ENCODE assay signal across 11 mouse cellular contexts in genomic region chr6:129228935-129229773, GRCm38 (mm10). TPM values are rescaled to one million over a fixed set of nuclear protein-coding genes. Genes with fewer than 3 reads are reported as not detected.
DNase-seq lines count a peak whose midpoint lies in the region; ATAC-seq and TF ChIP-seq lines count a peak whose summit lies in the region.
"Had no signal": no experiment of that assay in that cellular context is flagged by ENCODE, and none has a peak within 500 bp of the region (broad histone marks: within the 10 kb centered on the region; RNA-seq: fewer than 3 reads in every experiment).

No protein-coding gene starts in this region.

- H3K36me3 ChIP-seq in heart, embryonic 16.5 days (ENCODE audit: control insufficient read depth, insufficient read depth): no peaks in the 10 kb centered on the region
- H3K36me3 ChIP-seq in midbrain, postnatal 0 days (ENCODE audit: insufficient read depth, low read length): no peaks in the 10 kb centered on the region
- no peaks in the 10 kb centered on the region for H3K36me3 ChIP-seq in midbrain, embryonic 14.5 days (ENCODE audit: control insufficient read depth, insufficient read depth, low read length)
- no peaks in the 10 kb centered on the region for H3K36me3 ChIP-seq in embryonic facial prominence, embryonic 14.5 days (ENCODE audit: control insufficient read depth, insufficient read depth, low read length)
- no peaks in the 10 kb centered on the region for H3K36me3 ChIP-seq in forebrain, embryonic 16.5 days (ENCODE audit: control insufficient read depth, insufficient read depth)

- peak overlapping the region; percentile 81 for H3K27ac ChIP-seq in heart, embryonic 16.5 days (ENCODE audit: low read length)
- H3K27ac ChIP-seq in midbrain, postnatal 0 days (ENCODE audit: low read depth, low read length): 0 out of 2 replicates have a peak overlapping the region, but pooled peaks have one; percentile 32
- H3K27ac ChIP-seq in midbrain, embryonic 14.5 days (replicated peaks; ENCODE audit: low read depth, low read length): no peak overlapping the region
- H3K27ac ChIP-seq in embryonic facial prominence, embryonic 14.5 days (replicated peaks; ENCODE audit: low read depth, low read length): peak overlapping the region; percentile 94
- no peak overlapping the region for H3K27ac ChIP-seq in forebrain, embryonic 16.5 days (ENCODE audit: low read length)

- no peak for ATAC-seq in heart, embryonic 16.5 days (replicated peaks; ENCODE audit: extremely low read depth, insufficient read depth, low FRiP score)
- no peak for ATAC-seq in midbrain, postnatal 0 days (ENCODE audit: low FRiP score)
- no peak for ATAC-seq in midbrain, embryonic 14.5 days (ENCODE audit: low FRiP score, low TSS enrichment)
- ATAC-seq in embryonic facial prominence, embryonic 14.5 days (ENCODE audit: low read depth): peak; percentile 45; the same call in 1 of the 2 replicates
- ATAC-seq in forebrain, embryonic 16.5 days: no peak

- no peaks in the 10 kb centered on the region for H3K9me3 ChIP-seq in heart, embryonic 16.5 days (replicated peaks; ENCODE audit: control insufficient read depth, low read length)
- no peaks in the 10 kb centered on the region for H3K9me3 ChIP-seq in midbrain, postnatal 0 days (ENCODE audit: low read length)
- H3K9me3 ChIP-seq in midbrain, embryonic 14.5 days (ENCODE audit: control insufficient read depth, low read length): no peaks in the 10 kb centered on the region
- no peaks in the 10 kb centered on the region for H3K9me3 ChIP-seq in embryonic facial prominence, embryonic 14.5 days (ENCODE audit: control insufficient read depth, low read length)
- no peaks in the 10 kb centered on the region for H3K9me3 ChIP-seq in forebrain, embryonic 16.5 days (ENCODE audit: control insufficient read depth, low read length)

- H3K4me2 ChIP-seq in heart, embryonic 16.5 days (ENCODE audit: low read depth, low read length): no peak overlapping the region
- no peak overlapping the region for H3K4me2 ChIP-seq in midbrain, postnatal 0 days (ENCODE audit: low read depth, low read length, poor library complexity, severe bottlenecking)
- H3K4me2 ChIP-seq in midbrain, embryonic 14.5 days (ENCODE audit: low read length): no peak overlapping the region
- no peak overlapping the region for H3K4me2 ChIP-seq in embryonic facial prominence, embryonic 14.5 days (ENCODE audit: low read depth, low read length)
- H3K4me2 ChIP-seq in forebrain, embryonic 16.5 days (ENCODE audit: low read length): no peak overlapping the region

- no peak for DNase-seq in heart, adult 8-10 months (ENCODE audit: low spot score)
- no peak for DNase-seq in midbrain, postnatal 0 days (ENCODE audit: low spot score)
- no peak for DNase-seq in midbrain, embryonic 14.5 days
- peak; percentile 51 for DNase-seq in embryonic facial prominence, embryonic 14.5 days (ENCODE audit: low spot score)
- DNase-seq in naive thymus-derived CD4-positive, alpha-beta T cell, adult 2 months (ENCODE audit: low read depth): peak; percentile 77
- DNase-seq in retina, embryonic 14.5 days (ENCODE audit: low spot score): no peak
- DNase-seq: layer of hippocampus, postnatal 36 days had no signal

- H3K4me3 ChIP-seq in heart, embryonic 16.5 days (ENCODE audit: low read length): no peak overlapping the region
- H3K4me3 ChIP-seq in midbrain, postnatal 0 days (ENCODE audit: low read depth, low read length): no peak overlapping the region
- H3K4me3 ChIP-seq in midbrain, embryonic 14.5 days (replicated peaks; ENCODE audit: low read depth, low read length): no peak overlapping the region
- H3K4me3 ChIP-seq in embryonic facial prominence, embryonic 14.5 days (ENCODE audit: low read depth, low read length): no peak overlapping the region
- no peak overlapping the region for H3K4me3 ChIP-seq in forebrain, embryonic 16.5 days (replicated peaks; ENCODE audit: low read length)

- H3K27me3 ChIP-seq in heart, embryonic 16.5 days (ENCODE audit: control insufficient read depth, insufficient read depth, low read length): no peaks in the 10 kb centered on the region
- no peaks in the 10 kb centered on the region for H3K27me3 ChIP-seq in midbrain, postnatal 0 days (ENCODE audit: insufficient read depth, low read length)
- H3K27me3 ChIP-seq in midbrain, embryonic 14.5 days (ENCODE audit: control insufficient read depth, insufficient read depth, low read length): no peaks in the 10 kb centered on the region
- no peaks in the 10 kb centered on the region for H3K27me3 ChIP-seq in embryonic facial prominence, embryonic 14.5 days (replicated peaks; ENCODE audit: control insufficient read depth, insufficient read depth, low read length)
- no peaks in the 10 kb centered on the region for H3K27me3 ChIP-seq in forebrain, embryonic 16.5 days (replicated peaks; ENCODE audit: control insufficient read depth, insufficient read depth, low read length)

- no peak overlapping the region for H3K9ac ChIP-seq in heart, embryonic 16.5 days (ENCODE audit: low read length)
- H3K9ac ChIP-seq in midbrain, postnatal 0 days (replicated peaks; ENCODE audit: low read length, poor library complexity, severe bottlenecking): no peak overlapping the region
- H3K9ac ChIP-seq in midbrain, embryonic 14.5 days (replicated peaks; ENCODE audit: low read length): no peak overlapping the region
- no peak overlapping the region for H3K9ac ChIP-seq in embryonic facial prominence, embryonic 14.5 days (ENCODE audit: low read depth, low read length)
- H3K9ac ChIP-seq in forebrain, embryonic 16.5 days (replicated peaks; ENCODE audit: low read depth, low read length): no peak overlapping the region
- H3K9ac ChIP-seq: forebrain, postnatal 0 days had no signal

- 30% methylated on average over 3 of the region's 3 CpGs for WGBS in heart, embryonic 16.5 days
- 65% methylated on average over 3 of the region's 3 CpGs for WGBS in midbrain, postnatal 0 days
- 60% methylated on average over 3 of the region's 3 CpGs for WGBS in midbrain, embryonic 14.5 days
- WGBS in embryonic facial prominence, embryonic 14.5 days: 28% methylated on average over 3 of the region's 3 CpGs
- 54% methylated on average over 3 of the region's 3 CpGs for WGBS in forebrain, embryonic 16.5 days

- TF ChIP-seq CTCF in midbrain, postnatal 0 days (IDR thresholded peaks at IDR 0.05): no peak

- peaks cover 12% of the 10 kb centered on the region for H3K4me1 ChIP-seq in heart, embryonic 16.5 days (ENCODE audit: control insufficient read depth, insufficient read depth, low read length)
- H3K4me1 ChIP-seq in midbrain, postnatal 0 days (ENCODE audit: insufficient read depth, low read length): no peaks in the 10 kb centered on the region
- no peaks in the 10 kb centered on the region for H3K4me1 ChIP-seq in midbrain, embryonic 14.5 days (ENCODE audit: control insufficient read depth, insufficient read depth, low read length)
- H3K4me1 ChIP-seq in embryonic facial prominence, embryonic 14.5 days (ENCODE audit: control insufficient read depth, insufficient read depth, low read length): peaks cover 22% of the 10 kb centered on the region
- H3K4me1 ChIP-seq in forebrain, embryonic 16.5 days (replicated peaks; ENCODE audit: control insufficient read depth, insufficient read depth, low read length): no peaks in the 10 kb centered on the region

RNA-seq across cellular contexts. Expression of gene Cd69, which starts 46.1 kb away (rescaled TPM):
- polyA plus RNA-seq in heart, embryonic 16.5 days (2015; fragmentation: Nextera tagmentation; extraction: Ambion mirVana): 0.31 and 0.53 TPM in 2 replicates
- under 1 TPM in 1 of 4 experiments, not detected in 3; 0.16 TPM for total RNA-seq in heart, adult 8-10 months (2022)
- total RNA-seq in midbrain, postnatal 0 days (2014; rRNA removed): not detected in 2 replicates
- polyA plus RNA-seq in midbrain, postnatal 0 days (2015; fragmentation: Nextera tagmentation; extraction: Ambion mirVana): not detected in 2 replicates
- polyA plus RNA-seq in midbrain, embryonic 14.5 days (2014; fragmentation: Nextera tagmentation; extraction: Ambion mirVana): 0.21 TPM in 1 of 2 replicates, not detected in the other
- 0.18 and 0.35 TPM in 2 replicates for polyA plus RNA-seq in embryonic facial prominence, embryonic 14.5 days (2014; fragmentation: Nextera tagmentation; extraction: Ambion mirVana)
- polyA plus RNA-seq in forebrain, embryonic 16.5 days (2015; fragmentation: Nextera tagmentation; extraction: Ambion mirVana): not detected in 2 replicates
- total RNA-seq: forebrain, postnatal 0 days; layer of hippocampus, postnatal 36 days had no signal
- polyA plus RNA-seq: neural tube, embryonic 14.5 days had no signal

RNA-seq across cellular contexts. Expression of gene Clec2d, which starts 48.7 kb away (rescaled TPM):
- 0.56 and 0.98 TPM in 2 replicates for polyA plus RNA-seq in heart, embryonic 16.5 days (2015; fragmentation: Nextera tagmentation; extraction: Ambion mirVana)
- 10 to 100 TPM; 28.4 to 43.3 (median 34.1) TPM for total RNA-seq in heart, adult 8-10 months (2022)
- 11.0 and 12.9 TPM in 2 replicates for total RNA-seq in midbrain, postnatal 0 days (2014; rRNA removed)
- polyA plus RNA-seq in midbrain, postnatal 0 days (2015; fragmentation: Nextera tagmentation; extraction: Ambion mirVana): 0.13 TPM in 1 of 2 replicates, not detected in the other
- 0.17 TPM in 1 of 2 replicates, not detected in the other for polyA plus RNA-seq in midbrain, embryonic 14.5 days (2014; fragmentation: Nextera tagmentation; extraction: Ambion mirVana)
- polyA plus RNA-seq in embryonic facial prominence, embryonic 14.5 days (2014; fragmentation: Nextera tagmentation; extraction: Ambion mirVana): 0.51 and 0.97 TPM in 2 replicates
- polyA plus RNA-seq in forebrain, embryonic 16.5 days (2015; fragmentation: Nextera tagmentation; extraction: Ambion mirVana): 0.18 and 0.40 TPM in 2 replicates
- polyA plus RNA-seq: forebrain, postnatal 0 days; neural tube, embryonic 14.5 days had no signal

Comparison
In these comparisons a context has a peak if more than half of its experiments do, and no peak if none do; other contexts are left out.
1. H3K27ac ChIP-seq: peak in heart, embryonic 16.5 days (single experiment), midbrain, postnatal 0 days (single experiment) and embryonic facial prominence, embryonic 14.5 days (single experiment); none in midbrain, embryonic 14.5 days (single experiment) and forebrain, embryonic 16.5 days (single experiment).
2. DNase-seq: peak in embryonic facial prominence, embryonic 14.5 days (single experiment) and naive thymus-derived CD4-positive, alpha-beta T cell, adult 2 months (single experiment); none in heart, adult 8-10 months (single experiment), midbrain, postnatal 0 days (single experiment), midbrain, embryonic 14.5 days (single experiment) and retina, embryonic 14.5 days (single experiment).